Mouse (Mus musculus): Measurements from ENCODE around the gene Dbh.

DNA sequence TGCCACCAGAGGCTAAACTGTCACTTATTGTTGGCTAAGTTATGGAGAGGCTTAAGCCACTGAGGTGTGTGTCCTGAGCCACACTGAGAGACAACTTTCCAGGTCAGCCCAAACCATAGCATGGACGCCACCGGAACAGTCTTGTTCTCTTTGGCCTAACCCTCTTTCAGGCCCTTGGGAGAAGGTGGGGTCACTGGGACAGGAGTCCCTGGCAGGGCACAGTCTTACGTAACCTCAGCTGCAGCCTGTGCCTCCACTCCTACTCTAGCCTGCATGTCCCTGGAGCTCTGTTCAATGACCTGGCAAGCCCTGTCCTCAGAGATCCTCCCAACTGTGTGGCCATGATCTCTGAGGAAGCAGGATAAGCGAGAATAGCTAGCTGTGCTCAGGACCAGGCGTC is 42.1 kb downstream of the Dbh start:
- TF ChIP-seq CTCF (IDR thresholded peaks at IDR 0.05; ENCODE audit: low read depth, low read length) (no peak), POLR2A (IDR thresholded peaks at IDR 0.05; ENCODE audit: borderline replicate concordance, low read depth, low read length) (no peak)
